Mouse (Mus musculus): Measurements from ENCODE around the gene Asic4. TPM values are rescaled to one million over a fixed set of nuclear protein-coding genes. Genes with fewer than 3 reads are reported as not detected.

Gene Asic4
- total and polyA plus RNA-seq, 3 experiments = 0.18 to 0.19 TPM; not detected in 1

DNA sequence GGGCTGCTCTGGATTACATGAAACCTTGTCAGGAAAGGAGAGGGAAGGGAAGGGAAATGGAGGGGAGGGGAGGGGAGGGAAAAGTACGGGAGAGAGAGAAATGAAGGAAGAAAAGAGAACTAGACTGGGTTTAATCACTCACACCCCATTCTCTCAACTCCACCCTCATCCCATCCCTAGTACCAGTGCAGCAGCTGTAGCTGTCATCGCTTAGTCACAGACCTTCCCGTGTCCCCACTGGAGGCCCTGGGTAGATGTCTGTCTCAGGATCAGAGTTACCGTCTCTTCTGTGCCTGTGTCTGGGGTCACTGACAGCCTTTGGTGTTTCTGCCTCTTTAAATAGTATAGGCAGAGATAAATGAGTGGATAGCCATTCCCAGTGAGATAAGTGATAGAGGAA lies 42.0 kb upstream of the Asic4 start:
- Histone ChIP-seq H3K4me1 (ENCODE audit: control insufficient read depth in 1 of 2, insufficient read depth in 2 of 2, low read length in 2 of 2) (no peaks in the 10 kb centered on the region), H3K27me3 (ENCODE audit: control insufficient read depth in 1 of 2, insufficient read depth in 2 of 2, low read length in 2 of 2) (no peaks in the 10 kb centered on the region)

DNA sequence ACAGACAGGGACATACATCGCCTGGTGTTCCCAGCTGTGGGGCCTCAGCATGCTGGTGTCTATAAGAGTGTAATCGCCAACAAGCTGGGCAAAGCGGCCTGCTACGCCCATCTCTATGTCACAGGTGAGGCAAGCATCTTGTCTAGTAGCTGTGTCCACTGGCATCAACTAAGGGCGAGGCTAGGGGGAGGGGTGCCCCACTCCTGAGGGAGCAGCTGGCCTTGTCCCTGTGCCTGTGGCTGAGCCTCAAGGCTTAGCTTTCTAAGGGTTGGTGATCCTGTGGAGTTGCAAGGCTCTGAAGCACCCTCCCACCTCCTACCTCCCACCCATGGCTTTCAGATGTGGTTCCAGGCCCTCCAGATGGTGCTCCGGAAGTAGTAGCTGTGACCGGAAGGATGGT lies 40.3 kb upstream of the Asic4 start:
- Histone ChIP-seq H3K4me1 (ENCODE audit: control insufficient read depth in 1 of 2, insufficient read depth in 2 of 2, low read length in 2 of 2) (no peaks in the 10 kb centered on the region), H3K9me3 (replicated peaks; ENCODE audit: insufficient read depth, low read length) (no peaks in the 10 kb centered on the region), H3K9ac (ENCODE audit: control insufficient read depth, low read depth, low read length, poor library complexity, severe bottlenecking) (no peak overlapping the region), H3K4me3 (ENCODE audit: control insufficient read depth in 1 of 2, insufficient read depth in 1 of 2, low read depth in 2 of 2, low read length in 2 of 2) (no peak overlapping the region), H3K79me2 (ENCODE audit: control insufficient read depth, insufficient read depth, low read length, poor library complexity) (no peaks in the 10 kb centered on the region), H3K27me3 (ENCODE audit: control insufficient read depth in 1 of 2, insufficient read depth in 2 of 2, low read length in 2 of 2) (no peaks in the 10 kb centered on the region), H3K27ac (ENCODE audit: control insufficient read depth, low read depth, low read length) (no peak overlapping the region), H3K36me3 (ENCODE audit: control insufficient read depth in 1 of 2, insufficient read depth in 2 of 2, low read length in 2 of 2) (no peaks in the 10 kb centered on the region)
- DNase-seq (ENCODE audit: low read depth, low spot score) = no peak
- no peak for TF ChIP-seq ZNF384 (IDR thresholded peaks at IDR 0.05; ENCODE audit: low read depth, low read length)
- no peak for TF ChIP-seq MAFK (IDR thresholded peaks at IDR 0.05; ENCODE audit: borderline replicate concordance, low read depth, low read length)
- no peak for TF ChIP-seq CTCF (IDR thresholded peaks at IDR 0.05 in 2 of 3, conservative IDR thresholded peaks at IDR 0.05 in 1 of 3; ENCODE audit: control insufficient read depth in 1 of 3, insufficient read depth in 1 of 3, low read depth in 2 of 3, low read length in 3 of 3, poor library complexity in 1 of 3, severe bottlenecking in 1 of 3)
- no peak for TF ChIP-seq POLR2A (IDR thresholded peaks at IDR 0.05; ENCODE audit: control insufficient read depth in 1 of 2, insufficient read depth in 1 of 2, low read depth in 1 of 2, low read length in 2 of 2, poor library complexity in 1 of 2)

More for the DNA sequence above, 42.0 kb upstream of the Asic4 start:
- Histone ChIP-seq H3K4me3 (ENCODE audit: control insufficient read depth in 1 of 2, insufficient read depth in 1 of 2, low read depth in 2 of 2, low read length in 2 of 2) (no peak overlapping the region), H3K27ac (ENCODE audit: control insufficient read depth, low read depth, low read length) (no peak overlapping the region), H3K36me3 (ENCODE audit: control insufficient read depth in 1 of 2, insufficient read depth in 2 of 2, low read length in 2 of 2) (no peaks in the 10 kb centered on the region), H3K9me3 (replicated peaks; ENCODE audit: insufficient read depth, low read length) (no peaks in the 10 kb centered on the region), H3K79me2 (ENCODE audit: control insufficient read depth, insufficient read depth, low read length, poor library complexity) (no peaks in the 10 kb centered on the region), H3K9ac (ENCODE audit: control insufficient read depth, low read depth, low read length, poor library complexity, severe bottlenecking) (no peak overlapping the region)
- no peak for DNase-seq (ENCODE audit: low read depth, low spot score)
- no peak for TF ChIP-seq CHD1 (IDR thresholded peaks at IDR 0.05; ENCODE audit: low read depth, low read length)
- TF ChIP-seq USF2 (IDR thresholded peaks at IDR 0.05; ENCODE audit: borderline replicate concordance in 1 of 2, insufficient read depth in 1 of 2, low read depth in 1 of 2, low read length in 2 of 2) = no peak
- TF ChIP-seq GABPA (IDR thresholded peaks at IDR 0.05; ENCODE audit: low read depth, low read length) = no peak
- TF ChIP-seq GATA1 (IDR thresholded peaks at IDR 0.05; ENCODE audit: low read depth, low read length) = no peak
- TF ChIP-seq ELF1 (IDR thresholded peaks at IDR 0.05; ENCODE audit: low read depth, low read length) = no peak
- TF ChIP-seq MEF2A (IDR thresholded peaks at IDR 0.05; ENCODE audit: extremely low read depth, insufficient replicate concordance, low read depth, low read length, poor library complexity, severe bottlenecking) = no peak
- no peak for TF ChIP-seq RCOR1 (IDR thresholded peaks at IDR 0.05; ENCODE audit: low read depth, low read length)
- TF ChIP-seq E2F4 (IDR thresholded peaks at IDR 0.05; ENCODE audit: borderline replicate concordance, low read depth, low read length) = no peak
- no peak for TF ChIP-seq ZNF384 (IDR thresholded peaks at IDR 0.05; ENCODE audit: low read depth, low read length)
- no peak for TF ChIP-seq BHLHE40 (IDR thresholded peaks at IDR 0.05; ENCODE audit: borderline replicate concordance, low read depth, low read length)

DNA sequence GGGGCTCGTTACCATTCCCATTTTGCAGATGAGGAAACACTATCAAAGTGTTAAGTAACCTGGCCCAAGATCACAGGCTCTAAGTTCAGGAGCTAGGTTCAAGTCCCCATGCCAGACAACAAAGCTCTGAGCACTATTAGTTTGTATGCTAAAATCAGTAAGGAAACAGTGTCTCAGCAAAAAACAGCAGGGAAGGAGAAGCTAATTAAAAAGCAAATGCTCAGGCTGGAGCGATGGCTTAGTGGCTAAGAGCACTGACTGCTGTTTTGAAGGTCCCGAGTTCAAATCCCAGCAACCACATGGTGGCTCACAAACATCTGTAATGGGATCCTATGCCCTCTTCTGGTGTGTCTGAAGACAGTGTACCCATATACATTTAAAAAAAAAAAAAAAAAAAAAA lies 38.0 kb upstream of the Asic4 start:
- TF ChIP-seq RAD21 (IDR thresholded peaks at IDR 0.05; ENCODE audit: low read depth, low read length) (no peak), TBP (IDR thresholded peaks at IDR 0.05; ENCODE audit: low read depth, low read length) (peak; percentile 90), SMC3 (IDR thresholded peaks at IDR 0.05; ENCODE audit: low read depth, low read length) (no peak), ZNF384 (IDR thresholded peaks at IDR 0.05; ENCODE audit: low read depth, low read length) (0 out of 2 replicates have a peak, but pooled peaks have one; percentile 45), CHD1 (IDR thresholded peaks at IDR 0.05; ENCODE audit: low read depth, low read length) (no peak)
- H3K9me3 ChIP-seq (replicated peaks; ENCODE audit: insufficient read depth, low read length) = no peaks in the 10 kb centered on the region
- no peaks in the 10 kb centered on the region for H3K27me3 ChIP-seq (ENCODE audit: control insufficient read depth in 1 of 2, insufficient read depth in 2 of 2, low read length in 2 of 2)
- no peaks in the 10 kb centered on the region for H3K36me3 ChIP-seq (ENCODE audit: control insufficient read depth in 1 of 2, insufficient read depth in 2 of 2, low read length in 2 of 2)
- no peak overlapping the region for H3K9ac ChIP-seq (ENCODE audit: control insufficient read depth, low read depth, low read length, poor library complexity, severe bottlenecking)
- H3K4me1 ChIP-seq (ENCODE audit: control insufficient read depth in 1 of 2, insufficient read depth in 2 of 2, low read length in 2 of 2) = no peaks in the 10 kb centered on the region
- no peak for DNase-seq (ENCODE audit: low read depth, low spot score)
- H3K79me2 ChIP-seq (ENCODE audit: control insufficient read depth, insufficient read depth, low read length, poor library complexity) = no peaks in the 10 kb centered on the region
- no peak overlapping the region for H3K4me3 ChIP-seq (ENCODE audit: control insufficient read depth in 1 of 2, insufficient read depth in 1 of 2, low read depth in 2 of 2, low read length in 2 of 2)
- H3K27ac ChIP-seq (ENCODE audit: control insufficient read depth, low read depth, low read length) = no peak overlapping the region

Data from MEL (cell line).